Mouse (Mus musculus) myocyte (in vitro differentiated cells): ENCODE data around the gene 4933407L21Rik.

Experiments
- CEBPB ChIP-seq: IDR thresholded peaks from 2 replicates; pipeline ENCODE4 v1.6.1; 2011; ENCODE audit warnings: mild to moderate bottlenecking, moderate library complexity; ENCODE audit not compliant: poor library complexity, insufficient read depth, severe bottlenecking
- E2F4 ChIP-seq: IDR thresholded peaks from one replicate; pipeline ENCODE4 v1.6.1; 2011; ENCODE audit warnings: mild to moderate bottlenecking, control low read depth, moderate library complexity; ENCODE audit not compliant: insufficient read depth
- MAX ChIP-seq: IDR thresholded peaks from one replicate; pipeline ENCODE4 v1.6.1; 2011; ENCODE audit warnings: low read depth, mild to moderate bottlenecking, control low read depth
- MYOD1 ChIP-seq, 3 experiments: IDR thresholded peaks; one replicate each; pipeline ENCODE4 v1.6.1; 2011; ENCODE audit warnings: control low read depth in 2 of 3, low read depth in 2 of 3, mild to moderate bottlenecking in 2 of 3, moderate library complexity in 1 of 3; ENCODE audit not compliant: insufficient read length in 2 of 3, control insufficient read depth in 1 of 3
- MYOG ChIP-seq, 3 experiments: IDR thresholded peaks; one replicate each; pipeline ENCODE4 v1.6.1; 2011; ENCODE audit warnings: control low read depth in 2 of 3, low read depth in 2 of 3, mild to moderate bottlenecking in 2 of 3; ENCODE audit not compliant: insufficient read length in 2 of 3, control insufficient read depth in 1 of 3, insufficient read depth in 1 of 3
- POLR2A ChIP-seq: IDR thresholded peaks from one replicate; pipeline ENCODE4 v1.6.1; 2011; ENCODE audit warnings: low read depth, mild to moderate bottlenecking, control low read depth, moderate library complexity; ENCODE audit not compliant: insufficient read length
- POLR2AphosphoS2 ChIP-seq: IDR thresholded peaks from one replicate; pipeline ENCODE4 v1.6.1; 2011; ENCODE audit warnings: low read depth, control low read depth; ENCODE audit not compliant: insufficient read length
- TCF12 ChIP-seq: IDR thresholded peaks from one replicate; pipeline ENCODE4 v1.6.1; 2011; ENCODE audit warnings: mild to moderate bottlenecking, control low read depth; ENCODE audit not compliant: poor library complexity, insufficient read depth, severe bottlenecking
- TCF3 ChIP-seq: IDR thresholded peaks from one replicate; pipeline ENCODE4 v1.6.1; 2011; ENCODE audit warnings: low read depth, control low read depth; ENCODE audit not compliant: insufficient read length
- USF1 ChIP-seq: IDR thresholded peaks from one replicate; pipeline ENCODE4 v1.6.1; 2011; ENCODE audit warnings: low read depth, mild to moderate bottlenecking, control low read depth, moderate library complexity

DNA sequence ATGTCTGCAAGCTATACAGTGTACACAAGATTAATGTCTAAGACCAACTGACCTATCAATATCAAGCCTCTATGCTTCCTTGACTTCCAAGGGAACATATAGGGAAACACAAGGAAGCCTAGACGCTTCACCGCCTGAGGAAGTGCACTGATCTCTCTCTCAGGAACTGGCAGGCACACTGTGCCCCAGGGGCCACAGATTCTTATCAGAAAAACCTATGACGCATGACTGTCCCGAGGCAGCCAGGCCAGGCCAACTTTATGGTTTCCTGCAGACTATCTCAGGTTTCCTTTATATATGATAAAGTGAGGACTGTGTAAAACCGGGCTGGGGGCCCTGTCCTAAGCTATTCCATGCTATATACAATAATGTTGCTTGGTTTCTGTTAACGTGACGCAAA, 8.7 kb upstream of the 4933407L21Rik start:
- TF ChIP-seq MYOG (IDR thresholded peaks at IDR 0.05; ENCODE audit: control insufficient read depth in 1 of 3, insufficient read depth in 1 of 3, insufficient read length in 2 of 3, low read depth in 2 of 3) (no peak), POLR2A (no peak), E2F4 (no peak), MAX (no peak), MYOD1 (IDR thresholded peaks at IDR 0.05; ENCODE audit: control insufficient read depth in 1 of 3, insufficient read length in 2 of 3, low read depth in 2 of 3) (no peak), TCF12 (no peak), TCF3 (no peak), POLR2AphosphoS2 (no peak), CEBPB (no peak), USF1 (no peak)
